Mouse (Mus musculus): Measurements from ENCODE around the gene Zkscan4.
"Not testable (repeated sequence)": the region's sequence is repeated elsewhere in the genome, so short reads cannot be mapped to it uniquely, and the experiment has no call there.

Gene Zkscan4

DNA sequence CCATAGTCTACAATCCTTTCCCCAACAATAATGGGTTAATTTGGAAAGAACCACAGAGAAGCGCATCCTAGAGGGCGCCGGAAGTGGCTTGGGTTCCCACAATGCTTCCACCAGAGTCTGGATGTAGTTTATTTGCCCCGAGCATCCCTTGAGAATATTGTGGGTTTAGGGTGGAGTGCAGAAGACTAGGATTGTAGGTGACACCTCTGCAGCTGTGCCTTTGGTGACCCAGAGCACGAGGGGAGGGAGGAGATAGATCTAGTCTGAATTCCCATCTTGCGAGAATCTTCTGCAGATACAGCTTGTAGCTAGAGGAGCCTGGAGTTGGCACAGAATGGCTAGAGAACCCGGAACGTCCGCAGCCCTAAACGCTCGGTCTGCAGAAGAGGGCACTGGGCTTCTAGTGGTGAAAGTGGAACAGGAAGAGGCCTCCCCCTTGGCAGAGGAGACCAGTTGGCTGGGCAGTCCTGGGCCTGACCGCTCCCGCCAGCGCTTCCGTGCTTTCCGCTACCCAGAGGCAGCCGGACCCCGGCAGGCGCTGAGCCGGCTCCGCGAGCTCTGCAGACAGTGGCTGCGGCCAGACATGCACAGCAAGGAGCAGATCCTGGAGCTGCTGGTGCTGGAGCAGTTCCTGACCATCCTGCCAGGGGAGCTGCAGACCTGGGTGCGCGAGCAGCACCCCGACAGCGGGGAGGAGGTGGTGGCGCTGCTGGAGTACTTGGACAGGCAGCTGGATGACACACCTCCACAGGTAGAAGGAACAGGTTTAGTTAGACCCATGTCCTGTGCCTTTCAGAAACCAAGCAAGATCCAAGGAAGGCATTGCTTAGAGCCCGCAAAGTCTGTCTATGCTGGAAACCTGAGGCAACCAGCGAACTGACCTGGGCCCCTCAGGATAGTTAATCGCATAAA, at the start of gene Zkscan4, which contains the start of gene Gm10065:
Gene Zkscan4 (plus strand): TSS at position 149 of the 912 bp plus-strand sequence.
Gene Gm10065 (minus strand): TSS at position 683 of the 912 bp plus-strand sequence.
- DNase-seq (ENCODE audit: low spot score), result peak; percentile 81

DNA sequence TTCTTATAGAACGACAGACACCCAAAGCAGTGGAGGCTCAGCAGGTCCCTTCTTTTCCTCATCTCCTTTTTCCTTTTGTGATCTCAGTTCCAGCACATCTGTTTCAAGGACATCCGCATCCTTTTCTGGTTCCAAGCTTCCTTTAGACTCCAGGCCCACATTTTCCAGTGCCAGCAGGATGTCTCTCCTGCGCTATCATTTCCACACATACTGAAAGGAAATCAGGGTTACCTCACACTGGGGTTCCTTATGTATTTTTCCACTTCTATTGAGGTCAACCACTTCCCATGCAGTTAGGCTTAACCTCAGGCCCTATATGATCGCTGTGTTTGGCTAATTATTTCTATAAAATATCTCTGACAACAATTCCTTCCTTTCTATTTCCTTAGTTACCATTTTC, 43.2 kb upstream of the Zkscan4 start:
- no peak for DNase-seq (ENCODE audit: low spot score)

DNA sequence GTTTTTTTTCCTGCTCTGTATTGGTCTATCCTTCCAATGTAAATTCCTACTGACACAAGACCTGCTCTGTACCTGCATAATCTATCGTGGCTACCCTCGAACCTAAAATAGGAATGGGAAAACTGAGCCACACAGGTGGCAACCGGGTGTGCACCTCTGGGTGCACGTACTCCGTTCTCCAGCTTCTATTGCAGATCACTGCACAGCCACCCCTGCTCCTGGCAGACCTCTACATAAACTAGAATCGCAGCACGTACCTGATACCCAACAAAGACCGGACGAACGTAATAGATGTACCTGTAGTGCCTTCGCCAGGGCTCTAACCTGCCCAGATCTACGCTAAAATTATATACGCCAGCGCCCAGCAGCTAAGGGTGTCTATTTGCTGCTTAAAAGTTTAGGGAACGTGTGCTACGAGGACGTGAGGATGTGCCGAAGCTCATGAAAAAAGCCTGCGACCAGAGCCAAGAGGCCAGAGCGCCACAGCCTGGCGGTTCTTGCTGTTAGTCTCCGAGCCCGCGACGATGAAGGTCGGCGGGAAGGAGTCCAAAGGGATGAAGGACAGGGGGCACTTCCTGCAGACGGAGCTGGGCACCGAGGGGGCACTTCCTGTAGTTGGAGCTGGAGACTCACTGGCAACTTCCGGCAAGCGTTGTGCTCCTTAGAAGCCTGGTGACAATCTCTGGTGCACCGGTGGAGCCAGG, 38.1 kb upstream of the Zkscan4 start, which contains the start of gene Pgbd1:
Gene Pgbd1 (minus strand): TSS at position 556 of the 704 bp plus-strand sequence.
- peak; percentile 58 for DNase-seq (ENCODE audit: low spot score)

DNA sequence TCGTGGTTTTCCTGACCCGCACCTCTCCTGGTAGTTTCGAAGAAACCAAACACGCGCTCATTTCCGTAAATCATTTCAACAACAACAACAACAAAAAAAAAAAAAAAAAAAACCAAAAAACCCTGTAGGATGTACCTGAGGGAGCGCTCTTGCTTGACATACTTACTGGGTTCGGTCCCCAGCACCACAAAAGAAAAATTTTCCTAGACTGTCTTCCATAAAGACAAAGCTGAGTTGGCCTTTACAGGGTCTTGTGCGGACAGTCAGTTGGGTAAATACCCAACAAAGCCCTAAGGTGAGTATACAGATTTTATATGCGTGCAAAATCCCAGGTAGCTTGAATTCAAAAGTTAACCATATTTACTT, 37.5 kb upstream of the Zkscan4 start:
- no peak for DNase-seq (ENCODE audit: low spot score)

DNA sequence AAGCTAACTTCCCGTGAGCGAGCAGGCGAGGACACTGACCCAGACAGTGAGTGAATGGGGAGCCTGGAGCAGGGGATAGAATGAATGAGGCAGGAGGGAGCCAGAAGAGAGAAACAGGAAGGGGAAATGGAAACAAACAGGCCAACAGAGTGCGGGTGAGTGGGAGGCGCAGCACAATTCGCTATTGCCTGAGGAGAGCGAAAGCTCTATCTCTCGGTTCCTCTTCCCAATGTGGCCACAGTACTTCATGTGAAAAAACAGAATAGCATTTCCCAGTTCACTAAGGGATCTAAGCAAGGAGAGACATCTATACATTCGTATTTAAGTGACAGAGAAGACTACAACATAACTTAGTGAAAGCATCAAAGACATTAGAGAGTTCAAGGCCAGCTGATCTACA, 31.9 kb upstream of the Zkscan4 start:
- no peak for DNase-seq (ENCODE audit: low spot score)

DNA sequence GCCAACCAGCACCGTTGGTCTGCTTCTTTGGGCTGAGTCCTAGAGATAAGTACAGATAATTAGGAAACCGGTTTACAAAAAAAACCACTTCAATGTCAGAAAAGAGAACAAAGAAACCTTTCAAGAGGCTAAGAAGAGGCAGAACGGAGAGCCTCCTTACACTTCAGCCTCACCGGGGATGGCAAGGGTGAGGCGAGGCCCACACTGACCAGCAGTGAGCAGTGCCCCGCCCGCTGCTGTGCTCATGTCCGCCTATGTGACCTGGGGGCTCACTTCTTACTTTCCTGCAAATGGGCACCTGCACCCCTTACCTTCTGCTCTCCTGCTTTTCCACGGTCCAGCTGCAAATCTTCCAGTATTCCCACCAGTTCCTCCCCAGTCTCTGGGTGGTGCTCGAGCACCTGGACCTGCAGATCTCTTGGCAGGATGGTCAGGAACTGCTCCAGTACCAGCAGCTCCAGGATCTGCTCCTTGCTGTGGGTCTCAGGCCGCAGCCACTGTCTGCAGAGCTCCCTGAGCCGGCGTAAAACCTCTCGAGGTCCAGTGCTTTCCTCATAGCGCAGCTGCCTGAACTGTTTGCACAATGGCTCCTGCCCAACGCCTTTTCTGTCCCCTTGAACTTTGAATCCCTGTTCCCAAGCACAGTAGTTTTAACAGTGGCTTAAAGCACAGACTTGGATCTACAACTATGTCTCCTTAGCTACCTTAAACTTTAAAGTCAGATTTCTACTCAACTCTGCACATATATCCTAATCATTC, 30.7 kb upstream of the Zkscan4 start:
- DNase-seq (ENCODE audit: low spot score), result no peak

DNA sequence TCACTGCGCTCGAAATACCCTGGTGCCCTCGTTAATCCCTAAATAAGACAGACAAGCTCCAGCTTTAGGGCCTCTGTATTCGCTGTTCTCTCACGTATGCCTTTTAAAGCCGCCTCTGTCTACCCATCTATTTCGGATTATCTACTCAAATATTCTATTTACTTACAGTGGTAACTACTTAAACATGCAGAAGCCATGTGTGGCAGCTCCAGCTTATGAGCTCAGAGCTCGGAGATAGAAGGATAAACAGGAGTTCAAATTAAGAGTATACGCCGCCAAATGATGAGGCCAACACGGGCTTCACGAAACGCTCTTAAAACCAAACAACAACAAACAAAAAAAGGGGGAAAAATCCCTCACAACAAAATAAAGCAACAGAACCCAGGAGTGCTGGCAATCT, 25.7 kb upstream of the Zkscan4 start:
- DNase-seq (ENCODE audit: low spot score), result no peak

DNA sequence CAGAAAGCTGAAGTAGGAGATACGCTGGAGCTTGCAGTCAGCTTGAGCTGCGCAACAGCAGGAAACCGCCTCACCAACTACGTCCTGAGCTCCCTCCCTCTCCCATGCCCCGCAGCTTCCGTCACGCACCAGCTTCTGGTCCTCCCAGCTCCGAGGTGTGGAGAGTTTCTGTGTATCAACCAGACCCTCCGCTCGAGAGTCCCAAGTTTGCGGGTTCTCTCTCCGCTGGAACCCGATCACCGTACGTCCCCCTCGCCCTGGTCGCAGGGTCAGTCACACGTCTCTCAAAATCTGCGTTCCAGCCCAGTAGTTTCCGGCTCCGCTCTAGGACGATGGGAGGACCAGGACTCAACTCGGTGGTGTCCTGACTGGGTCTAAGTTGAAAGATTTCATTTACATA, 25.3 kb upstream of the Zkscan4 start, which contains the start of gene Zscan26:
Gene Zscan26 (minus strand): TSS at position 282 of the 400 bp plus-strand sequence.
- DNase-seq (ENCODE audit: low spot score), result peak; percentile 82

DNA sequence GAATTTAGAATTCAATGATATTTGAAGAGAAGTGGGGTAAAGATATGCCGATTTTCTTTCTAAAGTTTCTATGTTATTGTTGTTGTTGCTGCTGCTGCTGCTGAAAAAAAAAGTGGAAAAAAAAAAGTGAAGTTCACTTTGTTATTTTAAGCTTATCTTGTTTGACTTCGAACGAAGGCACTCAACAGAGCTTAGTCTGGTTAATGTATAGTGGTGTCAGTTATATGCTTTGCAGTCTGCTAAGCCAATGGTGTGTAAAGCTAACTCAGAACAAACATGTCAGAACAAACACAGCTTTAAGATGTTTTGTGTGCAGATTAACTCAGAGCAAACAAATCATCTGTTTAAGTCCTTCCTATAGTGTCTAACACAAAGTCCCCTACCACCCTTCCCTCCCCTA, 24.6 kb upstream of the Zkscan4 start:
- no peak for DNase-seq (ENCODE audit: low spot score)

DNA sequence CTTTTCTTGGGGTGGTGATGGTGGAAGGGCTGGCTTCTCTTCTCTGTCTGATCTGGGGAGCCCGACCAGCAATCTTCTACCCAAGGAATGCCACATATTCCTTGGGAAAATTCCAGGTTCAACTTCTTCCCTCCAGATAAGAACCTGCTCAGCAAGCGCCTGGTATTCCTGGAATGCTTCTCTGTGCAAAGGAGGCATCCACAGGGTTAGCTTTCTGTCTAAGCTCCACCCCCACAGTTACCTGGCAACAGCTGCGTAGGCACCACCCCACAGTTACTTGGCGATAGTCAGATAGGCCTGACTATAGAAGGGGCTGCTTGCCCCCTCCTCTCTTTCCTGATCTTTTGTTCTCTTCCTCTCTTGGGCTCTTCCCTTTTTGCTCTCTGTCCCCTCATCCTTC, 22.4 kb upstream of the Zkscan4 start:
- DNase-seq (ENCODE audit: low spot score), result no peak

DNA sequence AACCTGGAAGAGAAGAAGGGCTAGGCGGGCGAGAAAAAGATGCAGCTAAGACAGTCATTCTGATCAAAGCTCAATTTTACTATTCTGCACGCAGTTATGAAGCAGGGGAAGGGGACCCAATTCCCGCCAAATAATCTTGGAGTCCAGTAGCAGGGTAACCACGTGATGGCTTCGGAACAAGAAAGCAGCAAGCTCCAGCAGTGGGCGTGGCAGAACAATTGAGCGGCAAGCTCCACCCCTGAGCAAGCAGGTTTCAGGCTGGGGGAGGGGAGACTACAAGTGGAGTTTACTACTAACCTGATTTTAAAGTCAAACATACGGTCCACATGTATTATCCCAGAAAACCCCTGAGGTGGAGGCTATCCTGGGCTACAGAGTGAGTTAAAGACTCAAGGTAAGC, 16.2 kb upstream of the Zkscan4 start:
- DNase-seq (ENCODE audit: low spot score), result not testable (repeated sequence)

DNA sequence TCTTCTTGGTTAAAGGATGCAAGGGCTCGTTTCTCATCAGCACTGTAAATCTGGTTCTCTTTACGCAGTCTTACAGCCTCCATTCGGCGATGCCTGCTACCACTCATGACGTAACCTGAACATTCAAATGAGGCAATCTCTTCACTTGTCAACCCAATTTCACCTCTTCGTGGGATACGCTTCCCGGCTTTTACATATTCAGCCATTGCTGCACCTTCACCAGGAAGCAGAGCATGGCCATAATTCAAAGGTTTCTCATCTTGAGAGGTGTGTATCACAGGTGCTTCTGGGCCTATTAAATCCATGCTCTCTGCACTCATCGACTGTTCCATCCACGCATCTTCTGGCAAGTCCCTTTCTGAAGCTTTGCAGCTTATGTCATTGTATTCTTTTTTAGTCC, 11.4 kb upstream of the Zkscan4 start:
- DNase-seq (ENCODE audit: low spot score), result no peak

DNA sequence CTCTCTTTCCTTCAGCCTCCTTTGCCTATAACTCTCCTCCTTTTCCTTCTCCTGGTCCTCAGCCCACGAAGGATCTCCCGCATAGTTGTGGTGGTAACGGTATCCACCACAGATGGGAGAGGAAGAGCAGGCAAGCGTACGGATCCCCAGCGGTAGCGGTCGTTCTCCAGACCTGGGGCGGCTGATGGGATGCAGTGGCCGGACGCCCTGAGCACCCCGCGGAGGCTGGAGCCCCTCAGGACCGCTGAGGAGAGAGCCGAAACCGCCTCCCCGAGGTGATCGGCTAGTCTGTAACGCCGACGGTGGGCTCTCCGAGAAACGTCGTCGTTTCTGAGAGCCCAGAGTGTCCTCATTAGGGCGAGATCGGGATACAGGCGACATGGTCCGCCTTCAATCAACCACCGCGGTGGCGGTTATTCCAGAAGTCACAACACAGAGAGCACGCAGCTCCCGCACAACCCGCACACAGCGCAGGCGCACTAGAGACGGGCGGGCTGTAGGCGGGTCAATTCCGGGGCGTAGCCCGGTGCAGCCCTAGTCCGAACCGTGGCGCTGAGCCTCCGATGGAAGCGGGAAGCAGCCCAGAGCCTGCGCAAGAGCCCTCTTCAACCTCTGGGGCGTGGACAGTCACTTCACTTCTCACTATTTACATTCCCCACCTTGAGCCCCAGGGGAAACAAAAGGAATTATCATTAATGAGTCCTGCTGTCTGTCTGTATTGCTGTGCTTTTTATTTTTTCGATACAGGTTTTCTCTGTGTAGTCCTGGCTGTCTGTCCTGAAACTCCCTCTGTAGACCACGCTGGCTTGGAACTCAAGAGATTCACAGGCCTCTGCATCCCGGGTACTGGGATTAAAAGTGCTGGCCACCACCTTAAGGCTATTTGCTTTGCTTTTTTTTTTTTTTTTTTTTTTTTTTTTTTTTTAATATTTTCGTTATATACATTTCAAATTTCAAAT, 10.4 kb upstream of the Zkscan4 start, which contains the start of gene Nkapl:
Gene Nkapl (minus strand): TSS at position 449 of the 959 bp plus-strand sequence.
- DNase-seq (ENCODE audit: low spot score), result peak; percentile 79

DNA sequence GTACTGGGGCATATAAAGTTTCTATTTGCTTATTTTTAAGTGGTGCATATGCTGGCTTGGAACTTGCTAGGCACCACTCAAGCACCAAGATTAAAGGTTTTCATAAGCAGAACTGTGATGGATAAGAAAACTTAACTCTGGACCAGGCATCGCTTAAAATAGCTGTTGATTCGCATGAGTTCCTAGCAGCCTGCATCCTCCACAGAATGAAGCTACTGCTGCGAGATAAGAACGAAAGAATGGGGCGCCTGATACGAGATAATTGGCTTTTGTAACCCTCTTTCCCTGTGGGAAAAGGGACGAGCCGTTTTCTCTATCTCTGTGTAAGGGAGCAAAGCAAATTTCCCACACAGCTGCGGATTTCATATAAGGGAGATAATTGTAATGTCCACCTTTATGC, 9.6 kb upstream of the Zkscan4 start:
- no peak for DNase-seq (ENCODE audit: low spot score)

DNA sequence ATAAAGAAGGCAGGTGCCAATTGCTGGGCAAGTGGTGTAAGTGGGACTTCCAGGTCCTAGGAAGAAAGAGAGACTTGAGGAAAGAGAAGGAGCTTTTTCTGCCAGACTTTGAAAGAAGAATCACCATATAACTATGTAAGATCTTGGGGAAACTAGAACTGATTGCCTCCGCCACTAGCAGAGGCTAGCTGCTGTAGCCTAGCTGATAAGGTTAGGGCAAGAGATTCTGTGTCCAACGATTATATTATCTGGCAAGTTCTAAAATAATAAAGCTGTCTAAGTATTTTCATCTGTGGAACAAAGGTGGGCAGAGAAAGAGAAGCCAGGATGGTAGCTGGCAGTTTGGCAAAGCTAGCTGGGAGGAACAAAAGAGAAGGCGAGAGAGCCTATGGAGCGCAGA, 6.3 kb upstream of the Zkscan4 start:
- no peak for DNase-seq (ENCODE audit: low spot score)

DNA sequence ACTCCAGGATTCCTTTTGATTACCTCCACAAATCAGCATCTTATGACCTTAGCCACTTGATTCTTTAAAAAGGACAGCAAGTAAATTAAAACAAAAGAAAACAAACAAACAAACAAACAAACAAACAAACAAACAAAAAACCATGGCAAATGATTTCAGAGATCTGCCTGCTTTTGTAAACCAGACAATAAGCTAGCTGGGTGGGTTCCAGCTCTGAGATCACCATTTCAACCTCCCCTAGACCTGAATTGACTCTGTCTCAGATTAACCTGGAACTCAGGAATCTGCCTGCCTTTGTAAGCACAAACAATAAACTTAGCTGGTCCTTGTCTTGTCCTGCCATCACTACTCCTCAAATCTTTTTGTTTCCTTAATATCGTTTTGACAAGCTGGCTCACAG, 8.2 kb downstream of the Zkscan4 start:
- no peak for DNase-seq (ENCODE audit: low spot score)

DNA sequence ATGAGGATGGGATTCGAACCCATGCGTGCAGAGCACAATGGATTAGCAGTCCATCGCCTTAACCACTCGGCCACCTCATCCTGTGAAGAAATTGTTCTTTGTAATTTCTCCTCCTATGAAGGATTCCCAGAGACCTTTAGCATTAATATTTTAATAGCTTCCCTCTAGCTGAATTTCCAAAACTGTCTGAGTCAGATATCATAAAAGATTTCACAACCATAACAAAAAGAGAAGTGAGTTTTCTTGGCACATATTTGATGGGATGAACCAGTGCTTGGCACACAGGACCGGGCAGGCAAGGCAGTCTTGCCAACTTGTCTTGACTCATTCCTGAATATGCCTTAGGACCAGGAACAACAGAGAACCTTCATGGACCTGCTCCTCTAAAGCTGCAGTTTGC, 14.1 kb downstream of the Zkscan4 start:
- DNase-seq (ENCODE audit: low spot score), result no peak

DNA sequence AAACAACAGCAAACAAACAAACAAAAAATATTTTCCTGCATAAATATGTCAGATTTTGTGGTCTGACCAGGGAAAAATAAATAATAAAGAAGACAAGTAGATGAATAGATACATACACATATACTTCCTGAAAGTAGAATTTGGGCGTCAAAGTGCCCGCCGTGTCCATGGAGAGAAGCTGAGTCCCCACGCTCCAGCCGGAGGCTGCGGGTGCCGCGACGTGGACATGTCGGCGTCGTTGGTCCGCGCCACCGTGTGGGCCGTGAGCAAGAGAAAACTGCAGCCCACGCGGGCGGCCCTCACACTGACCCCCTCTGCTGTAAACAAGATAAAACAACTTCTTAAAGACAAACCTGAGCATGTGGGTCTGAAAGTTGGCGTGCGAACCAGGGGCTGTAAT, 16.4 kb downstream of the Zkscan4 start, which contains the start of gene AK157302:
Gene AK157302 (plus strand): TSS at position 144 of the 400 bp plus-strand sequence.
- DNase-seq (ENCODE audit: low spot score), result no peak

DNA sequence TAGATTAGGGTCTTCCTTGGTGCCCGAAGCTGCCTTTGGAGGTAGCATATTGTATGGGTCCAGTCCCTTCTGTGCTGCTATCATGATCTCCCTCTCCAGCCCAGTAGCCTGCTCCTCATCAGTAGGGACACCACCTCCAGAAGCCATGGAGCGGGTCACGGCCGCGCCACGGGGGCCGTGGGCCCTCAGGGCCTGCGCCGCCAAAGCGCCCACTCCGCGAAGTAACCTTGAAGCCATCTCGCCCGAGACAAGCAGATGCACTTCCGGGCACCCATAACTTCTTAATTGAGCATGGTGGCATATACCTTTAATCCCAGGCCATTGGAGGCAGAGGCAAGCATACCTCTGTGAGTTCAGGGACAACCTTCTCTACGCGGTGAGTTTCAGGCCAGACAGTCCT, 22.5 kb downstream of the Zkscan4 start, which contains the start of gene Gm11273:
Gene Gm11273 (minus strand): TSS at position 237 of the 400 bp plus-strand sequence.
- DNase-seq (ENCODE audit: low spot score), result not testable (repeated sequence)

DNA sequence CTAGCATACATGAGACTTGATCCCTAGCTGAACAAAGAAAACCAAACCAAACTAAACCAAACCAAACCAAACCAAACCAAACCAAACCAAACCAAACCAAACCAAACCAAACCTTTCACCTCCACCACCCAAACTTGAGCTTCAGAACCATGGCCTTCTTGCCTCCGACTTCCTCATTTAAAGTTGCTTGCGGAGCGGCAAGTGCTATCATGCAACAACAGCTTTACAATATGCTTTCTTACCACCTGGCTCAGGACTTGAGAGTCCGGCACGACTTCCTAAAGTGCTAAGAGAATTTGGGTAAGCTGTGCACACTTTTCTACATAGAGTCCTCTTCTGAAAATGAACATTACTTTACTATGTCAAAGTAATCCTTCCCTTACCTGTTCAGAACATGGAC, 23.6 kb downstream of the Zkscan4 start:
- DNase-seq (ENCODE audit: low spot score), result no peak

DNA sequence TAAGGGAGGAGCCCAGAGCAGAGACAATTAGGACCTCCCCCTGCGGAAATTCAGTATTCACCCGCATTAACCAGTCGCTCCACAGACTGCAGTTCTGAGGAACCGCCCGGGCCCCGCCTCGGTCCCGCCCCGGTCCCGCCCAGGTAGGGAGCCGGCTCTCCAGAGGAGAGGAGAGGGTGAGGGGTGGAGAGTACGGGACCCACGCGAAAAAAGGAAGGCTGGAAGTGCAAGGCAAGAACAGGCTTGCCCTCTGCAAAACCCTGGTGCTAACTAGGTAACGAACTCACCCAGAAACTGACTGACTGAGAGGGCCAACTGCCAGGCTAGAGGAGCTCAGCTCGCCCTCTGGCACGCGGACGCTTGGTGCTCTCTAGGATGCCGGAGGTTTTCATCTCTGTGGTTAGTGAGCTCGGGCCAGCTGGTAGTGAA, 27.5 kb downstream of the Zkscan4 start:
- peak; percentile 73 for DNase-seq (ENCODE audit: low spot score)

Measured in layer of hippocampus, adult 11-12 months (tissue).